Mouse (Mus musculus) right cerebral cortex, adult 2 months (tissue): Measurements from ENCODE around the gene Ilf2.

ENCODE experiments used
- DNase-seq, 2 experiments: peaks; one replicate each; pipeline ENCODE4 v3.0.0; 2021 to 2022; ENCODE audit warnings: low spot score in 2 of 2

The Ilf2 gene

GRCm38 (mm10) chr3:90462579-90462978 lies 13.3 kb upstream of the Ilf2 start:
- no peak for DNase-seq

GRCm38 (mm10) chr3:90464552-90465080 lies 11.3 kb upstream of the Ilf2 start:
- DNase-seq: no peak

GRCm38 (mm10) chr3:90465081-90465685 lies 10.7 kb upstream of the Ilf2 start:
- DNase-seq: no peak

GRCm38 (mm10) chr3:90465686-90466310 lies 10.1 kb upstream of the Ilf2 start, which contains the start of gene Npr1:
TSS of gene Npr1 (minus strand) at chr3:90465866.
- no peak for DNase-seq

GRCm38 (mm10) chr3:90466311-90466766 lies 9.6 kb upstream of the Ilf2 start:
- DNase-seq: peak; percentile 53 to 73

GRCm38 (mm10) chr3:90467618-90468300 lies 8.2 kb upstream of the Ilf2 start:
- no peak for DNase-seq

GRCm38 (mm10) chr3:90472213-90472612 lies 3.7 kb upstream of the Ilf2 start:
- DNase-seq: no peak

GRCm38 (mm10) chr3:90475151-90475830 lies 635 bp upstream of the Ilf2 start:
- no peak for DNase-seq

GRCm38 (mm10) chr3:90486998-90487397 lies 11.1 kb downstream of the Ilf2 start:
- no peak for DNase-seq

GRCm38 (mm10) chr3:90488576-90488975 lies 12.7 kb downstream of the Ilf2 start:
- no peak for DNase-seq

GRCm38 (mm10) chr3:90490696-90491256 lies 14.8 kb downstream of the Ilf2 start, which contains the start of gene Snapin:
TSS of gene Snapin (minus strand) at chr3:90491033.
- peak; percentile 94 to 95 for DNase-seq

- peak in 1 of 2 experiments; percentile 43 for DNase-seq
Observed at GRCm38 (mm10) chr3:90491350-90491749, 15.4 kb downstream of the Ilf2 start.

GRCm38 (mm10) chr3:90493831-90494540 lies 18.1 kb downstream of the Ilf2 start:
- no peak for DNase-seq

GRCm38 (mm10) chr3:90495850-90496525 lies 20.1 kb downstream of the Ilf2 start:
- DNase-seq: no peak

- DNase-seq: no peak
Observed at GRCm38 (mm10) chr3:90497597-90497996, 21.7 kb downstream of the Ilf2 start.

GRCm38 (mm10) chr3:90503444-90503843 lies 27.5 kb downstream of the Ilf2 start:
- no peak for DNase-seq

GRCm38 (mm10) chr3:90505216-90505615 lies 29.3 kb downstream of the Ilf2 start:
- DNase-seq: no peak

- DNase-seq: no peak
Observed at GRCm38 (mm10) chr3:90506362-90506761, 30.4 kb downstream of the Ilf2 start.

GRCm38 (mm10) chr3:90508287-90508949 lies 32.5 kb downstream of the Ilf2 start:
- no peak for DNase-seq
